Mouse (Mus musculus): Measurements from ENCODE around the gene Mmp7.

Gene Mmp7

GRCm38 (mm10) chr9:7744156-7744555, 52.3 kb downstream of the Mmp7 start:
- DNase-seq, result no peak

GRCm38 (mm10) chr9:7748881-7749280, 57.0 kb downstream of the Mmp7 start:
- DNase-seq, result no peak
